Comparison of ENCODE assay signal across 30 mouse cellular contexts in the genomic region with DNA sequence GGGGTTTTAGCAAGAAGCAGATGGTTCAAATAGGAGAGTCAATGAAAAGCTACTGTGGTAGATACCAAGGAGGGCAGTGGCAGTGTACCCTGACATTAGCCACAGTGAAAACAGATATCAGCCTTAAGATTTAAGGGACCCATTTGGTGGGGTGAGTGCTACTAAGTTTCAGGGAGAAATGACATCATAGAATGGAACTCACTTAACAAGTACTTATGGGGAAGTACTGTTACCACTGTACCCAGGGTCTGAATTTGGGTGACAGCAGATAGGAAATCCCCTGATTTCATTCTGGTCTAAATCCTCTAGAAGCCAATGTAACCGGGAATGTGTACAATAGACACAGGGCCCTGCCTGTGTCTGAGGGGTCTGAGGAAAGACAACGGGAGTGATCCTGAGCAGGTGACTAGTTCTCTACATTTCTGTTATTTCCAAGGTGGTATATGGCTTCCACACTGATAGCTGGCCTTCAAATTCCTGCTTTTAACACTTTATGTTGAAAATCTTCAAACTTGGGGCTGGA. TPM values are rescaled to one million over a fixed set of nuclear protein-coding genes. Genes with fewer than 3 reads are reported as not detected.
"Had no signal": no experiment of that assay in that cellular context is flagged by ENCODE, and none has a peak within 500 bp of the region (broad histone marks: within the 10 kb centered on the region; RNA-seq: fewer than 3 reads in every experiment).

No protein-coding gene starts in this region.

- H3K27me3 ChIP-seq: heart, embryonic 13.5 days; heart, embryonic 15.5 days; hindbrain, embryonic 13.5 days; hindbrain, embryonic 15.5 days; intestine, embryonic 15.5 days; limb, embryonic 13.5 days; limb, embryonic 15.5 days; liver, embryonic 12.5 days had no signal

- ATAC-seq: hindbrain, postnatal 0 days; inflammation-experienced regulatory T-cells, adult 6 months; intestine, embryonic 15.5 days; intestine, postnatal 0 days; liver, embryonic 12.5 days had no signal

- H3K36me3 ChIP-seq: heart, embryonic 13.5 days; heart, embryonic 15.5 days; hindbrain, embryonic 13.5 days; hindbrain, embryonic 15.5 days; intestine, embryonic 15.5 days; limb, embryonic 13.5 days; limb, embryonic 15.5 days; liver, embryonic 12.5 days had no signal

- DNase-seq: gastrocnemius, postnatal 14 days; gastrocnemius, postnatal 36 days; heart, adult 11 months; heart, adult 2 months; heart, postnatal 14 days; heart, postnatal 36 days; kidney, adult 18-20 months; kidney, adult 8-10 months; kidney, postnatal 10 days; kidney, postnatal 25 days; kidney, postnatal 4 days; left cerebral cortex, postnatal 4 days had no signal

RNA-seq across cellular contexts. Expression of a gene that starts 17.7 kb away (rescaled TPM):
- polyA plus RNA-seq: gonadal fat pad, adult 2 months; heart, postnatal 0 days; hindbrain, embryonic 11.5 days; hindbrain, embryonic 13.5 days; hindbrain, embryonic 15.5 days; hindbrain, postnatal 0 days; intestine, embryonic 15.5 days; intestine, postnatal 0 days; kidney, embryonic 14.5 days; kidney, embryonic 16.5 days; liver, adult 2 months; liver, embryonic 12.5 days; liver, embryonic 14.5 days had no signal
